Mouse (Mus musculus): ENCODE measurements around the gene Rab12. TPM values are rescaled to one million over a fixed set of nuclear protein-coding genes. Genes with fewer than 3 reads are reported as not detected.
"Not testable (repeated sequence)": the region's sequence is repeated elsewhere in the genome, so short reads cannot be mapped to it uniquely, and the experiment has no call there.

Gene Rab12
- total RNA-seq, 1 experiment = 20.1 TPM

- H3K4me3 ChIP-seq (ENCODE audit: insufficient read depth in 1 of 2, low read depth in 1 of 2, low read length in 2 of 2, poor library complexity in 1 of 2, severe bottlenecking in 1 of 2) = no peak overlapping the region
- DNase-seq (ENCODE audit: low read depth, low spot score) = no peak
- TF ChIP-seq HCFC1 (IDR thresholded peaks at IDR 0.05; ENCODE audit: borderline replicate concordance, insufficient read depth, low read length) (no peak), ZC3H11A (IDR thresholded peaks at IDR 0.05; ENCODE audit: borderline replicate concordance, low read depth, low read length) (no peak)
- in situ Hi-C loops (cut with MboI; ENCODE audit: low sequenced_read_pairs in 2 of 2, unreplicated experiment in 2 of 2) = no loop called here
- H3K27ac ChIP-seq (ENCODE audit: insufficient read depth, low read depth, low read length, poor library complexity, severe bottlenecking) = no peak overlapping the region
- H3K9ac ChIP-seq (ENCODE audit: insufficient read depth, low read depth, low read length, poor library complexity, severe bottlenecking) = no peak overlapping the region
- no peaks in the 10 kb centered on the region for H3K4me1 ChIP-seq (ENCODE audit: control insufficient read depth in 2 of 2, insufficient read depth in 2 of 2, low read length in 2 of 2, poor library complexity in 1 of 2)
- H3K36me3 ChIP-seq (ENCODE audit: control insufficient read depth, insufficient read depth, low read length, poor library complexity, severe bottlenecking) = no peaks in the 10 kb centered on the region
- no peaks in the 10 kb centered on the region for H3K9me3 ChIP-seq (ENCODE audit: control insufficient read depth, insufficient read depth, low read depth, low read length)
These were observed 3.9 kb upstream of the Rab12 start for GRCm38 (mm10) chr17:66523396-66523795.

DNA sequence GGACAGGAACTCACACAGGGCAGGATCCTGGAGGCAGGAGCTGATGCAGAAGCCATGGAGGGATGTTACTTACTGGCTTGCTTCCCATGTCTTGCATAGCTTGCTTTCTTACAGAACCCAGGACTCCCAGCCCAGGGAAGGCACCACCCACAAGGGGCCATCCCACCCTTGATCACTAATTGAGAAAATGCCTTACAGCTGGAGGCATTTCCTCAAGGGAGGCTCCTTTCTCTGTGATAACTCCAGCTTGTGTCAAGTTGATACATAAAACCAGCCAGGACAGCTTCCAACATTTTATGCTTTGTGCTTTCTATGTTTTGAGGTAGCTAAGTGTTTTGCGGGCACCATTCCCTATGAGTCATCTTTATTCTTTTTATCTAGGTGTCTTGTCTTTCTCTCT, 3.1 kb upstream of the Rab12 start:
- H3K9ac ChIP-seq (ENCODE audit: insufficient read depth, low read depth, low read length, poor library complexity, severe bottlenecking); H3K36me3 ChIP-seq (ENCODE audit: control insufficient read depth, insufficient read depth, low read length, poor library complexity, severe bottlenecking); H3K4me1 ChIP-seq (ENCODE audit: control insufficient read depth in 2 of 2, insufficient read depth in 2 of 2, low read length in 2 of 2, poor library complexity in 1 of 2); H3K9me3 ChIP-seq (ENCODE audit: control insufficient read depth, insufficient read depth, low read depth, low read length); in situ Hi-C loops (cut with MboI; ENCODE audit: low sequenced_read_pairs in 2 of 2, unreplicated experiment in 2 of 2); DNase-seq (ENCODE audit: low read depth, low spot score); H3K27ac ChIP-seq (ENCODE audit: insufficient read depth, low read depth, low read length, poor library complexity, severe bottlenecking); H3K4me3 ChIP-seq (ENCODE audit: insufficient read depth in 1 of 2, low read depth in 1 of 2, low read length in 2 of 2, poor library complexity in 1 of 2, severe bottlenecking in 1 of 2): not testable (repeated sequence)

DNA sequence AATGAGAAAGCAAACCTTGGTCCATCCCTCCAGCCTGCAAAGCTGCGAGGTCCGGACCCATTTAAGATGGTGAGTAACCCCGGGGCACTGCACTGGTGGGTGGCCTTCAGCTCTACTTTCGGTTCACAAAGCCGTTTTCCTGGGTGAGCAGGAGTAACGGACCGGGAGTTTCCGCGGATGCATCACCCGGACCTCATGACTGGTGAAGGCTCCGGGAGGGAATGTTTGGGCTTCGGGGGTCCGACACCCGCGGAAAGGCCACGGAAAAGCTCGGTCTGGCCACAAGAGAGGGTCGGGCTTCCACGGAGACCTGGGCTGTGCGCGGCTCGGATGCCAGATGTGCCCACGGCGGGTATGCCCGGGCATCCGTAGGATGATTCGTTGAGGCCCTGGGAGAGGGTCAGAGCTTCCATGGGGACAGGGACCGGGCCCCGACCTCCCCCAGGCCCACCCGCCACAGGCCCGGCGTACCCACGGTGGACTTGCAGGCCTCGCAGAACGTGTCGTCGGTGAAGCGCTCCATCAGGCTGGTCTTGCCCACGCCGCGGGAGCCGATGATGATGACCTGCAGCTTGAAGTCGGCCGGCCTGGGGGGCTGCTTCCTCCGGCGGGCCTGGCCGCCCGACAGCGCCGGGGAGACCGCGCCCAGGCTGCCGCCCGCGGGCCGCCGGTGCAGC, 514 bp downstream of the Rab12 start:
- no peak for DNase-seq (ENCODE audit: low read depth, low spot score)
- Histone ChIP-seq H3K4me1 (ENCODE audit: control insufficient read depth in 2 of 2, insufficient read depth in 2 of 2, low read length in 2 of 2, poor library complexity in 1 of 2) (peaks cover 2 to 9% of the 10 kb centered on the region in 2 experiments; a peak in 3 of 4 replicates), H3K9me3 (ENCODE audit: control insufficient read depth, insufficient read depth, low read depth, low read length) (no peaks in the 10 kb centered on the region), H3K4me3 (ENCODE audit: insufficient read depth in 1 of 2, low read depth in 1 of 2, low read length in 2 of 2, poor library complexity in 1 of 2, severe bottlenecking in 1 of 2) (peak overlapping the region; percentile 82 to 87), H3K9ac (ENCODE audit: insufficient read depth, low read depth, low read length, poor library complexity, severe bottlenecking) (peak overlapping the region; percentile 87), H3K36me3 (ENCODE audit: control insufficient read depth, insufficient read depth, low read length, poor library complexity, severe bottlenecking) (no peaks in the 10 kb centered on the region; the same call in 1 of the 2 replicates), H3K27ac (ENCODE audit: insufficient read depth, low read depth, low read length, poor library complexity, severe bottlenecking) (no peak overlapping the region)
- in situ Hi-C loops (cut with MboI; ENCODE audit: low sequenced_read_pairs in 2 of 2, unreplicated experiment in 2 of 2) = no loop called here
- TF ChIP-seq HCFC1 (IDR thresholded peaks at IDR 0.05; ENCODE audit: borderline replicate concordance, insufficient read depth, low read length) = no peak
- no peak for TF ChIP-seq CHD2 (IDR thresholded peaks at IDR 0.05; ENCODE audit: low read depth, low read length)
- TF ChIP-seq ZC3H11A (IDR thresholded peaks at IDR 0.05; ENCODE audit: borderline replicate concordance, low read depth, low read length) = no peak
- TF ChIP-seq MAFK (IDR thresholded peaks at IDR 0.05; ENCODE audit: insufficient read depth, low read depth, low read length) = no peak
- TF ChIP-seq ZNF384 (IDR thresholded peaks at IDR 0.05; ENCODE audit: low read depth, low read length) = no peak

- in situ Hi-C loops (cut with MboI; ENCODE audit: low sequenced_read_pairs in 2 of 2, unreplicated experiment in 2 of 2) = no loop called here
- H3K27ac ChIP-seq (ENCODE audit: insufficient read depth, low read depth, low read length, poor library complexity, severe bottlenecking) = no peak overlapping the region
- peaks cover 8 to 16% of the 10 kb centered on the region in 2 experiments for H3K4me1 ChIP-seq (ENCODE audit: control insufficient read depth in 2 of 2, insufficient read depth in 2 of 2, low read length in 2 of 2, poor library complexity in 1 of 2)
- TF ChIP-seq CHD2 (IDR thresholded peaks at IDR 0.05; ENCODE audit: low read depth, low read length) (no peak), ZNF384 (IDR thresholded peaks at IDR 0.05; ENCODE audit: low read depth, low read length) (no peak), HCFC1 (IDR thresholded peaks at IDR 0.05; ENCODE audit: borderline replicate concordance, insufficient read depth, low read length) (no peak), ZC3H11A (IDR thresholded peaks at IDR 0.05; ENCODE audit: borderline replicate concordance, low read depth, low read length) (no peak), MAFK (IDR thresholded peaks at IDR 0.05; ENCODE audit: insufficient read depth, low read depth, low read length) (no peak)
- H3K4me3 ChIP-seq (ENCODE audit: insufficient read depth in 1 of 2, low read depth in 1 of 2, low read length in 2 of 2, poor library complexity in 1 of 2, severe bottlenecking in 1 of 2) = no peak overlapping the region
- H3K36me3 ChIP-seq (ENCODE audit: control insufficient read depth, insufficient read depth, low read length, poor library complexity, severe bottlenecking) = no peaks in the 10 kb centered on the region; the same call in 1 of the 2 replicates
- no peak overlapping the region for H3K9ac ChIP-seq (ENCODE audit: insufficient read depth, low read depth, low read length, poor library complexity, severe bottlenecking)
- no peak for DNase-seq (ENCODE audit: low read depth, low spot score)
- no peaks in the 10 kb centered on the region for H3K9me3 ChIP-seq (ENCODE audit: control insufficient read depth, insufficient read depth, low read depth, low read length)
These were observed 2.6 kb downstream of the Rab12 start for GRCm38 (mm10) chr17:66516953-66517352.
